In the genomic region with DNA sequence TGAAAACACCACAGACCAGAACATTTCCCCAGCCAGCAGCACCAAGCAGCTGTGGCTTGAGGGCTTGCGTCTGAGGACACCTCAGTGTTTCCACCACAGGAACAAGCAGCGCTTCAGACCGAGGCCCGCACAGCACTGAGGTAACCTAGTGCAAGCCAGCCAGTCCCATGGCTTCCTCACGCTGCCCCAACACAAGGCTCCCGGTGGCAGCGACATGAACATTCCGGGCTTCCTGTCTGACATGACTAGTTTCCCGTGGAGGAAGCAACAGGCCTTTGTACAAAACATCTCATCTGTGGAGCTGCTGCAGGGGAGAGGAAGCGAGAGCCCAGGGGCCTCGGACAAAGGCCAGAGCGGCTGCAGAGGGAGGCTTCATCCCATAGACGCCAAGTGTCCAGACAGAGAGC, we compare ENCODE assay signal across 8 mouse cellular contexts. TPM values are rescaled to one million over a fixed set of nuclear protein-coding genes. Genes with fewer than 3 reads are reported as not detected.
A peak's percentile ranks its signal among the peaks of the same experiment; 100 is the strongest.
DNase-seq lines count a peak whose midpoint lies in the region; ATAC-seq and TF ChIP-seq lines count a peak whose summit lies in the region.

No protein-coding gene starts in this region.

- H3K4me2 ChIP-seq in CH12.LX (ENCODE audit: insufficient read depth, low read depth, poor library complexity, severe bottlenecking), result no peak overlapping the region
- H3K4me2 ChIP-seq in forebrain, embryonic 13.5 days, result peak overlapping the region; percentile 12; the same call in 1 of the 2 replicates
- no peak overlapping the region for H3K4me2 ChIP-seq in hindbrain, embryonic 14.5 days (replicated peaks)
- H3K4me2 ChIP-seq in liver, embryonic 12.5 days, result no peak overlapping the region

- DNase-seq in CH12.LX (ENCODE audit: extremely low read depth), result peak; percentile 51
- DNase-seq in hindbrain, embryonic 14.5 days (ENCODE audit: low spot score), result no peak
- no peak for DNase-seq in left cerebral cortex, adult 11 months (ENCODE audit: low spot score)
- no peak for DNase-seq in frontal cortex, postnatal 10 days (ENCODE audit: low spot score in 2 of 2)
- DNase-seq in ovary, postnatal 10 days (ENCODE audit: low spot score), result no peak

- no peak overlapping the region for H3K27ac ChIP-seq in CH12.LX (ENCODE audit: insufficient read depth, low read depth)
- peak overlapping the region; percentile 96 for H3K27ac ChIP-seq in forebrain, embryonic 13.5 days
- H3K27ac ChIP-seq in hindbrain, embryonic 14.5 days, result peak overlapping the region; percentile 74
- H3K27ac ChIP-seq in liver, embryonic 12.5 days, result peak overlapping the region; percentile 69

- in situ Hi-C loops in CH12.LX (cut with MboI; ENCODE audit: low pct_ligation_motif_present, low pct_unique_long_range_greater_than_20kb, low sequenced_read_pairs), result no loop called here

- no peaks in the 10 kb centered on the region for H3K79me2 ChIP-seq in CH12.LX (replicated peaks; ENCODE audit: control insufficient read depth, extremely low read depth, insufficient read depth, poor library complexity, severe bottlenecking)

- H3K36me3 ChIP-seq in CH12.LX (replicated peaks in 1 of 2; ENCODE audit: control insufficient read depth in 1 of 2, insufficient read depth in 1 of 2, low read length in 1 of 2), result peaks cover 0 to 9% of the 10 kb centered on the region in 2 experiments
- H3K36me3 ChIP-seq in forebrain, embryonic 13.5 days (ENCODE audit: poor library complexity, severe bottlenecking), result no peaks in the 10 kb centered on the region
- H3K36me3 ChIP-seq in hindbrain, embryonic 14.5 days (replicated peaks; ENCODE audit: control insufficient read depth, insufficient read depth), result no peaks in the 10 kb centered on the region
- H3K36me3 ChIP-seq in liver, embryonic 12.5 days, result no peaks in the 10 kb centered on the region

- H3K9ac ChIP-seq in CH12.LX (ENCODE audit: insufficient read depth, low read depth), result no peak overlapping the region
- H3K9ac ChIP-seq in forebrain, embryonic 13.5 days, result peak overlapping the region; percentile 47
- H3K9ac ChIP-seq in hindbrain, embryonic 14.5 days, result no peak overlapping the region
- no peak overlapping the region for H3K9ac ChIP-seq in liver, embryonic 12.5 days

- H3K4me1 ChIP-seq in CH12.LX (ENCODE audit: control insufficient read depth in 1 of 2, insufficient read depth in 2 of 2), result peaks cover 0 to 50% of the 10 kb centered on the region in 2 experiments; a peak in 3 of 4 replicates
- H3K4me1 ChIP-seq in forebrain, embryonic 13.5 days, result peaks cover 65% of the 10 kb centered on the region
- H3K4me1 ChIP-seq in hindbrain, embryonic 14.5 days (replicated peaks; ENCODE audit: control insufficient read depth, insufficient read depth, low read length), result 0 out of 2 replicates have a peak, but pooled peaks cover 5% of the 10 kb centered on the region
- H3K4me1 ChIP-seq in liver, embryonic 12.5 days, result peaks cover 27% of the 10 kb centered on the region

- H3K27me3 ChIP-seq in CH12.LX (replicated peaks), result no peaks in the 10 kb centered on the region
- H3K27me3 ChIP-seq in forebrain, embryonic 13.5 days, result peaks cover 7% of the 10 kb centered on the region
- H3K27me3 ChIP-seq in hindbrain, embryonic 14.5 days (ENCODE audit: control insufficient read depth, insufficient read depth, low read length), result peaks cover 2% of the 10 kb centered on the region
- H3K27me3 ChIP-seq in liver, embryonic 12.5 days (replicated peaks), result peaks cover 13% of the 10 kb centered on the region

- TF ChIP-seq CTCF in CH12.LX (conservative IDR thresholded peaks at IDR 0.05 in 1 of 2, IDR thresholded peaks at IDR 0.05 in 1 of 2; ENCODE audit: low read depth in 2 of 2, low read length in 2 of 2), result no peak

- TF ChIP-seq RAD21 in CH12.LX (IDR thresholded peaks at IDR 0.05; ENCODE audit: low read depth, low read length), result no peak

- no peak for TF ChIP-seq EP300 in CH12.LX (IDR thresholded peaks at IDR 0.05; ENCODE audit: low read length)

- 18% methylated on average over 13 of the region's 13 CpGs for WGBS in forebrain, embryonic 13.5 days
- WGBS in hindbrain, embryonic 14.5 days, result 27% methylated on average over 13 of the region's 13 CpGs
- WGBS in liver, embryonic 12.5 days (ENCODE audit: insufficient replicate concordance), result 42% methylated on average over 13 of the region's 13 CpGs

- dilution Hi-C loops in CH12.LX (cut with MboI; ENCODE audit: extremely low pct_ligation_motif_present, extremely low pct_unique_long_range_greater_than_20kb, low sequenced_read_pairs), result no loop called here

- no peak overlapping the region for H3K4me3 ChIP-seq in CH12.LX (replicated peaks in 1 of 3; ENCODE audit: low read depth in 2 of 3, low read length in 2 of 3, poor library complexity in 1 of 3)
- no peak overlapping the region for H3K4me3 ChIP-seq in forebrain, embryonic 13.5 days
- H3K4me3 ChIP-seq in hindbrain, embryonic 14.5 days (replicated peaks; ENCODE audit: low read length), result no peak overlapping the region
- no peak overlapping the region for H3K4me3 ChIP-seq in liver, embryonic 12.5 days

- TF ChIP-seq POLR2A in CH12.LX (IDR thresholded peaks at IDR 0.05; ENCODE audit: low read depth, low read length), result no peak

- H3K9me3 ChIP-seq in CH12.LX (replicated peaks; ENCODE audit: low read length), result no peaks in the 10 kb centered on the region
- H3K9me3 ChIP-seq in forebrain, embryonic 13.5 days (replicated peaks), result no peaks in the 10 kb centered on the region
- H3K9me3 ChIP-seq in hindbrain, embryonic 14.5 days (ENCODE audit: control insufficient read depth, low read length), result no peaks in the 10 kb centered on the region
- no peaks in the 10 kb centered on the region for H3K9me3 ChIP-seq in liver, embryonic 12.5 days (replicated peaks)

- ATAC-seq in forebrain, embryonic 13.5 days, result no peak
- ATAC-seq in hindbrain, embryonic 14.5 days (ENCODE audit: low FRiP score), result no peak
- no peak for ATAC-seq in liver, embryonic 12.5 days
- ATAC-seq in monocyte, adult 5-6 weeks (replicated peaks; ENCODE audit: insufficient number of reproducible peaks, low FRiP score, low TSS enrichment, poor library complexity, severe bottlenecking), result peak; percentile 42

TF ChIP-seq in CH12.LX, 34 proteins besides CTCF, POLR2A, EP300 and RAD21:
- TF ChIP-seq ETS1 (conservative IDR thresholded peaks at IDR 0.05; ENCODE audit: low read depth, low read length) (peak; percentile 54; the same call in 1 of the 2 replicates), PAX5 (IDR thresholded peaks at IDR 0.05; ENCODE audit: low read length) (no peak)

RNA-seq across cellular contexts. Expression of a gene that starts 51.3 kb away (rescaled TPM):
- total RNA-seq in CH12.LX (2012; rRNA removed) (not detected in 2 replicates), CH12.LX (2014; rRNA removed) (not detected in 2 replicates)
- polyA plus RNA-seq in CH12.LX (2012; ENCODE audit: insufficient read length, low read depth), result not detected in 2 replicates
- polyA plus RNA-seq in forebrain, embryonic 13.5 days (2015; fragmentation: Nextera tagmentation; extraction: Ambion mirVana), result 0.57 and 0.65 TPM in 2 replicates
- polyA plus RNA-seq in hindbrain, embryonic 14.5 days (2014; fragmentation: Nextera tagmentation; extraction: Ambion mirVana), result 0.57 and 0.99 TPM in 2 replicates
- polyA plus RNA-seq in liver, embryonic 12.5 days (2016; fragmentation: Nextera tagmentation; extraction: Ambion mirVana), result not detected in 2 replicates
- not detected in 3 replicates for total RNA-seq in monocyte, adult 5-6 weeks (2017)
